Mouse (Mus musculus): ENCODE results near the gene Ube4b. TPM values are rescaled to one million over a fixed set of nuclear protein-coding genes. Genes with fewer than 3 reads are reported as not detected.

Gene Ube4b
- polyA plus RNA-seq, 1 experiment from 2014 or later: 14.2 TPM

DNA sequence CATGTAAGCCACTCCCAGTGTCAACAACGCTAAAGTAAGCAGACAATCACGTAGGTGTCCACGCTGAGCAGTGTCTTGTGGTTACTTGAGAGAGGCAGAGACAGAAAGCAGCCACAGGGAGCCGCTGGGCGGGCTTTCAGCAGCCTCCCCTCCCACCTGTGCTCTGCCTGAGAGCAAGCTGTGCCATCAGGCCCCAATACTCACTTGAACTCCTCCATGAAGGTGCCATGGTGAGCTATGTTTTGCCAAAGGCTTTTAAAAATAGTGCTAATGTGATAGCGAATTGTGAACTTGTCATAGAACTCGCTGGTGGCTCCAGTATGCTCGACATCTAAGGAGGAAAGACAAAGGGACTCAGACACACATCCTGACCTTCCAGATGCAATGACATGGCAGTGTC lies 82.2 kb downstream of the Ube4b start:
- 81% methylated on average over 8 of the region's 8 CpGs for WGBS
- H3K9ac ChIP-seq (replicated peaks; ENCODE audit: low read depth): no peak overlapping the region

DNA sequence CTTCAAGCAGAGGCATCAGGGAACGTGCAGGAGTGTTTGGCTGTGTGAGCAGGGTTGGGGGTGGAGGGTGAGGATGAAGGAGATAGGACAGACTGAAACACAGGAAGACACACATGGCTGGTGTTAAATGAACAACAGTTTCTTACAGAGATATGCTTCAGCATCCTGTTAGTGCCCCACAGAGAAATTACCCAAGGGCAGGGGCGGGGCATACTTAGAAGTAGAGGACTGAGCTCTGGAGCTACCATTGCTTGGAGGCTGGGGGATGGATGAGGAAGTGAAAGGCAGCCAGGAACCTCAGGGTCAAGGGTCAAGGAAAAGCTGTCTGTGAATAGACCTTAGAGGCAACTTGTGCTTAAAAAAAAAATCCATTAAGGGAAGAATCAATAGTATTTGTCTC lies 85.9 kb downstream of the Ube4b start:
- Histone ChIP-seq H3K27me3 (replicated peaks; ENCODE audit: insufficient read depth, low read length) (no peaks in the 10 kb centered on the region), H3K27ac (ENCODE audit: low read length) (no peak overlapping the region), H3K36me3 (ENCODE audit: insufficient read depth, low read length) (peaks cover 40% of the 10 kb centered on the region), H3K4me2 (replicated peaks; ENCODE audit: low read depth, low read length) (no peak overlapping the region), H3K4me3 (ENCODE audit: low read depth, low read length) (no peak overlapping the region), H3K4me1 (ENCODE audit: insufficient read depth, low read depth, low read length) (no peaks in the 10 kb centered on the region), H3K9ac (replicated peaks; ENCODE audit: low read depth) (no peak overlapping the region), H3K9me3 (ENCODE audit: low read length) (no peaks in the 10 kb centered on the region)
- TF ChIP-seq CTCF (IDR thresholded peaks at IDR 0.05): no peak
- TF ChIP-seq EP300 (IDR thresholded peaks at IDR 0.05): no peak
- WGBS: 68% methylated on average over 2 of the region's 2 CpGs
- DNase-seq (ENCODE audit: low spot score): peak; percentile 7
- ATAC-seq: no peak

More for the DNA sequence above, 82.2 kb downstream of the Ube4b start:
- no peak for ATAC-seq
- H3K27ac ChIP-seq (ENCODE audit: low read length): no peak overlapping the region
- peaks cover 34% of the 10 kb centered on the region for H3K36me3 ChIP-seq (ENCODE audit: insufficient read depth, low read length)
- DNase-seq (ENCODE audit: low spot score): no peak
- no peaks in the 10 kb centered on the region for H3K27me3 ChIP-seq (replicated peaks; ENCODE audit: insufficient read depth, low read length)
- no peak overlapping the region for H3K4me3 ChIP-seq (ENCODE audit: low read depth, low read length)
- no peaks in the 10 kb centered on the region for H3K9me3 ChIP-seq (ENCODE audit: low read length)
- H3K4me2 ChIP-seq (replicated peaks; ENCODE audit: low read depth, low read length): no peak overlapping the region
- H3K4me1 ChIP-seq (ENCODE audit: insufficient read depth, low read depth, low read length): no peaks in the 10 kb centered on the region
- TF ChIP-seq EP300 (IDR thresholded peaks at IDR 0.05) (no peak), CTCF (IDR thresholded peaks at IDR 0.05) (no peak)

DNA sequence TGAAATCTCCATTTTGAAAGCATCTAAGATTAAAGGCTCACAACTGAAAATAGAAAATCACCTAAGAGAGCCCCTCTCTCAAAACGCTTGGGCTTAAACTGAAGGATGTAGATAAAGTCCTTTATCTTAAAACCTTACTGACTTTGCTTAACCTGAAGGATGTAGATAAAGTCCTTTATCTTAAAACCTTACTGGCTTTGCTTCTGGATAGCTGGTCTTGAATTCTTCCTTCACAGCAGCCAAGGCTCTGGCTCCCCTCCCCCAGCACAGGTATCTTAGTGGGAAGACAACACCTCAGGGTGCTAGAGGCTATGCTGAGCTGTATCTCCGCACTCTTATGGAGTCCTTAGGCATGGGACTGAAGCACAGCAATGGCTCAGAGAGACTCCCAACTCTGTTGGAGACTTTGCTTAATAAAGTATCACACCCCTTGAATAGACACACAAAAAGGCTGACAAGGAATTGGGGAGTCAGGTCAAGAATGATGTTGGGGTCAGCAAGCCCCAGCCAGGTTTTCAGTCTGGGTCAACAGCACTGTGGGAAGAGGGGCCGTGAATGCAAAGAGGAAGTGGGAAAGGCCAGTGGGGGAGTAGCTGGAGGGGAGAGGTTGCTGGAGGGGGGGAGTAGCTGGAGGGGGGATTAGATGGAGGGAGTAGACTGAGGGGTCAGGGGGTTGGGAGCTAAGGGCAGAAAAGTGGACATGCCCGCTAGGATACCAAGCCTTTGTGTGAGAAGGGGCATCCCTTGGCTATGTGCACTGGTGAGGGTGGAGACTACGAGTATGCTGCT lies 86.9 kb downstream of the Ube4b start:
- Histone ChIP-seq H3K9ac (replicated peaks; ENCODE audit: low read depth) (no peak overlapping the region), H3K4me1 (ENCODE audit: insufficient read depth, low read depth, low read length) (no peaks in the 10 kb centered on the region), H3K27ac (ENCODE audit: low read length) (no peak overlapping the region), H3K9me3 (ENCODE audit: low read length) (no peaks in the 10 kb centered on the region), H3K27me3 (replicated peaks; ENCODE audit: insufficient read depth, low read length) (no peaks in the 10 kb centered on the region), H3K36me3 (ENCODE audit: insufficient read depth, low read length) (peaks cover 41% of the 10 kb centered on the region), H3K4me3 (ENCODE audit: low read depth, low read length) (no peak overlapping the region), H3K4me2 (replicated peaks; ENCODE audit: low read depth, low read length) (no peak overlapping the region)
- WGBS: 71% methylated on average over 5 of the region's 5 CpGs
- no peak for ATAC-seq
- TF ChIP-seq EP300 (IDR thresholded peaks at IDR 0.05) (no peak), CTCF (IDR thresholded peaks at IDR 0.05) (no peak)
- DNase-seq (ENCODE audit: low spot score): no peak

DNA sequence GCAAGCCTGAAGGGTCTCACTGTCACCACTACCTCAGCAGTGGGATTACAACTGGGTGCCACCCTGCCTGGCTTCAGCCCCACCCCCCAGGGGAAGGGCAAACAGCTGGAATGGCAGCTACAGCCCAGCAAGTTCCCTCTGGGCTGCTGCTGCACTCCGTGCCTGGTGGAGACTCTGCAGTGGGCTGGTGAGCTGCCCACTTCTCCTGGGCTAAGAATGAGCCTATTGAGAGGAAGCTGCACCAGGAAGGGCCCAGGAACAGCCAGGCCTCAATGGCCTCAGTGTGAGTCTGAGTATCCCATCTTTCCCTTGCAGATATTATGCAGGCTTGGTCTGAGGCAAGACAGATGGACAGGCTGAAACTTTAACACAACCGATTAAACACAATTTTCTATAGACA lies 88.4 kb downstream of the Ube4b start:
- no peaks in the 10 kb centered on the region for H3K9me3 ChIP-seq (ENCODE audit: low read length)
- H3K4me2 ChIP-seq (replicated peaks; ENCODE audit: low read depth, low read length): no peak overlapping the region
- peaks cover 45% of the 10 kb centered on the region for H3K36me3 ChIP-seq (ENCODE audit: insufficient read depth, low read length)
- WGBS: 82% methylated on average over 2 of the region's 2 CpGs
- no peak overlapping the region for H3K4me3 ChIP-seq (ENCODE audit: low read depth, low read length)
- no peak for DNase-seq (ENCODE audit: low spot score)
- no peaks in the 10 kb centered on the region for H3K4me1 ChIP-seq (ENCODE audit: insufficient read depth, low read depth, low read length)
- ATAC-seq: no peak
- TF ChIP-seq CTCF (IDR thresholded peaks at IDR 0.05) (no peak), EP300 (IDR thresholded peaks at IDR 0.05) (no peak)
- no peak overlapping the region for H3K9ac ChIP-seq (replicated peaks; ENCODE audit: low read depth)
- H3K27ac ChIP-seq (ENCODE audit: low read length): no peak overlapping the region
- no peaks in the 10 kb centered on the region for H3K27me3 ChIP-seq (replicated peaks; ENCODE audit: insufficient read depth, low read length)

DNA sequence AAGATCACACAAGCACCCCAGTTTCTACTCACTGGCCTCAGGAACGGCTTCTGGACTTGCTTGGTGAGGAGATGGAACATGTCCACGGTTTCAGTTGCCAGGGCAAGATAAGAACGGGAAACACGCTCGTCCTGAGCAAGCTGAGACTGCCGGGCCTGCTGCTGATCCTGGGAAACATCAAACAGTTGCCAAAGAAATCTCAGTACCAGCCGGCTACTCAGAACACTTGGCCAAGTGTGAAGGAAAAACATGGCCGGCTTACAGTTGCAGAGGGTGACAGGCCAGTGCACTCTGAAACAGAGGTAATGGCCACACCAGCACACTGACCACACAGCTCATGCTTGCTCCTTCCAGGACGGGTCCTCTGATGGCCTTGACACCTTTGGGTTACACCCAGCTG lies 89.2 kb downstream of the Ube4b start:
- no peak for TF ChIP-seq CTCF (IDR thresholded peaks at IDR 0.05)
- no peak for TF ChIP-seq EP300 (IDR thresholded peaks at IDR 0.05)
- peaks cover 51% of the 10 kb centered on the region for H3K36me3 ChIP-seq (ENCODE audit: insufficient read depth, low read length)
- 73% methylated on average over 9 of the region's 9 CpGs for WGBS
- no peaks in the 10 kb centered on the region for H3K9me3 ChIP-seq (ENCODE audit: low read length)
- no peaks in the 10 kb centered on the region for H3K4me1 ChIP-seq (ENCODE audit: insufficient read depth, low read depth, low read length)
- no peak overlapping the region for H3K4me2 ChIP-seq (replicated peaks; ENCODE audit: low read depth, low read length)
- DNase-seq (ENCODE audit: low spot score) (no peak), ATAC-seq (no peak)
- no peak overlapping the region for H3K4me3 ChIP-seq (ENCODE audit: low read depth, low read length)
- no peaks in the 10 kb centered on the region for H3K27me3 ChIP-seq (replicated peaks; ENCODE audit: insufficient read depth, low read length)
- no peak overlapping the region for H3K27ac ChIP-seq (ENCODE audit: low read length)
- no peak overlapping the region for H3K9ac ChIP-seq (replicated peaks; ENCODE audit: low read depth)

DNA sequence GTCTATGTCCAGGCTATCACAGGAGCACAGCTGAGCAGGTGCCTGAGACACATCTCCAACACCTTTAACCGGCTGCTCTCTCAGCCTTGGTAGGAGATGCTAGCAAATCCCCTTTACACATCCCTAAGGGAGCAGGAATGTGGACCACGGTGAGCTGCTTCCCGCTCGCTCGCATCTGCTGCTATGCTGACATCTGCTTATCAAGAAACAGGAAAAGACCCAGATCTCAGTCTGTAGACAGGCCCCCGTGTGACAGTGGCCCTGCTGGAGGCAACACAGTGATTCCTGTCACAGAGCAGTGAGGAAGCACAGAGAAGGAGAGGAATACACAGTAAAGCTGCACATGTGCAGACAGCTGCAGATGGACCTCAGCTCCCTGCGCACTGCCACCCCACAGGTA lies 90.2 kb downstream of the Ube4b start:
- H3K36me3 ChIP-seq (ENCODE audit: insufficient read depth, low read length): peaks cover 48% of the 10 kb centered on the region
- TF ChIP-seq CTCF (IDR thresholded peaks at IDR 0.05) (no peak), EP300 (IDR thresholded peaks at IDR 0.05) (no peak)
- H3K27me3 ChIP-seq (replicated peaks; ENCODE audit: insufficient read depth, low read length): no peaks in the 10 kb centered on the region
- ATAC-seq (no peak), DNase-seq (ENCODE audit: low spot score) (no peak)
- H3K4me2 ChIP-seq (replicated peaks; ENCODE audit: low read depth, low read length): no peak overlapping the region
- no peak overlapping the region for H3K27ac ChIP-seq (ENCODE audit: low read length)
- H3K4me1 ChIP-seq (ENCODE audit: insufficient read depth, low read depth, low read length): no peaks in the 10 kb centered on the region
- H3K9ac ChIP-seq (replicated peaks; ENCODE audit: low read depth): no peak overlapping the region
- no peak overlapping the region for H3K4me3 ChIP-seq (ENCODE audit: low read depth, low read length)
- H3K9me3 ChIP-seq (ENCODE audit: low read length): no peaks in the 10 kb centered on the region
- WGBS: 78% methylated on average over 7 of the region's 7 CpGs
